Comparison of ENCODE assay signal across 19 mouse cellular contexts in the genomic region with DNA sequence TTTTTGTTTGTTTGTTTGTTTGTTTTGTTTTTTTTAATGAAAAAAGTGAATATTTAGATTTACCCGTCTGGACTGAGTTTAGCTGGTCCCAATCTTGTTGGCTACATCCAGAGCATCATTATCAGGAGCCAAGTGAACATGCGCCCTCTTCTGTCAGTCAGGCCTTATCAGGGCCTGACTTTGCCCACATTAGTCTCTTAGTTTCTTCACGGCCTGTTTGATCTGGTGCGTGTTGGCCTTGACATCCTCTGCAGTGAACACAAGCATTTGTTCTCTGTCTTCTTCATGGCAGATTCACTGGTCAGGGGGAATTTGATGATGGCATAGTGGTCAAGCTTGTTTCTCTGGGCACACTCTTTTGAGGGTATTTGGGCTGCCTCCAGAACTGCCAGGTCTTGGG. TPM values are rescaled to one million over a fixed set of nuclear protein-coding genes. Genes with fewer than 3 reads are reported as not detected.
DNase-seq lines count a peak whose midpoint lies in the region; ATAC-seq and TF ChIP-seq lines count a peak whose summit lies in the region.
"Had no signal": no experiment of that assay in that cellular context is flagged by ENCODE, and none has a peak within 500 bp of the region (broad histone marks: within the 10 kb centered on the region; RNA-seq: fewer than 3 reads in every experiment).

No protein-coding gene starts in this region.

- H3K9ac ChIP-seq in lung, postnatal 0 days (replicated peaks; ENCODE audit: low read depth), result no peak overlapping the region
- H3K9ac ChIP-seq in liver, embryonic 12.5 days, result peak overlapping the region; percentile 27; the same call in 1 of the 2 replicates
- no peak overlapping the region for H3K9ac ChIP-seq in stomach, postnatal 0 days (ENCODE audit: low read length)
- H3K9ac ChIP-seq: heart, embryonic 15.5 days; midbrain, embryonic 13.5 days had no signal

- no peaks in the 10 kb centered on the region for H3K9me3 ChIP-seq in lung, postnatal 0 days (ENCODE audit: low read length)
- no peaks in the 10 kb centered on the region for H3K9me3 ChIP-seq in liver, embryonic 12.5 days (replicated peaks)
- H3K9me3 ChIP-seq in stomach, postnatal 0 days (ENCODE audit: control insufficient read depth, low read length), result no peaks in the 10 kb centered on the region
- H3K9me3 ChIP-seq: heart, embryonic 15.5 days; midbrain, embryonic 13.5 days had no signal

- no peaks in the 10 kb centered on the region for H3K27me3 ChIP-seq in lung, postnatal 0 days (replicated peaks; ENCODE audit: insufficient read depth, low read length)
- H3K27me3 ChIP-seq in liver, embryonic 12.5 days (replicated peaks), result no peaks in the 10 kb centered on the region
- no peaks in the 10 kb centered on the region for H3K27me3 ChIP-seq in stomach, postnatal 0 days (ENCODE audit: control insufficient read depth, insufficient read depth, low read length)
- H3K27me3 ChIP-seq: heart, embryonic 15.5 days; midbrain, embryonic 13.5 days had no signal

- WGBS in lung, postnatal 0 days, result 64% methylated on average over 4 of the region's 4 CpGs
- 7% methylated on average over 4 of the region's 4 CpGs for WGBS in liver, embryonic 12.5 days (ENCODE audit: insufficient replicate concordance)
- 73% methylated on average over 4 of the region's 4 CpGs for WGBS in stomach, postnatal 0 days

- ATAC-seq in lung, postnatal 0 days, result no peak
- ATAC-seq in liver, embryonic 12.5 days, result peak; percentile 92
- no peak for ATAC-seq in stomach, postnatal 0 days (ENCODE audit: low FRiP score, low TSS enrichment)
- ATAC-seq: forebrain, embryonic 16.5 days; hindbrain, postnatal 0 days; midbrain, embryonic 13.5 days had no signal

- no peak for DNase-seq in lung, postnatal 0 days (ENCODE audit: low spot score)
- no peak for DNase-seq in lung, postnatal 4 days
- peak; percentile 40 for DNase-seq in c-Kit-negative CD71-positive TER-119-positive erythroid progenitor cells, embryonic 14.5 days (ENCODE audit: low read depth, low spot score)
- no peak for DNase-seq in stomach, postnatal 0 days (ENCODE audit: low spot score)
- DNase-seq in cerebellum, postnatal 10 days, result no peak
- DNase-seq in layer of hippocampus, postnatal 36 days, result no peak
- no peak for DNase-seq in embryo, embryonic 10.5 days (ENCODE audit: low spot score)
- DNase-seq: cerebellum, postnatal 25 days; kidney, adult 18-20 months; lung, adult 18-20 months; lung, postnatal 36 days; right cerebral cortex, postnatal 4 days; thymus, adult 18-20 months had no signal

- no peaks in the 10 kb centered on the region for H3K36me3 ChIP-seq in lung, postnatal 0 days (ENCODE audit: insufficient read depth, low read length)
- H3K36me3 ChIP-seq in liver, embryonic 12.5 days, result peaks cover 37% of the 10 kb centered on the region
- H3K36me3 ChIP-seq in stomach, postnatal 0 days (ENCODE audit: control insufficient read depth, insufficient read depth, low read length), result no peaks in the 10 kb centered on the region

- no peak for TF ChIP-seq EP300 in lung, postnatal 0 days (IDR thresholded peaks at IDR 0.05)
- no peak for TF ChIP-seq EP300 in stomach, postnatal 0 days (optimal IDR thresholded peaks at IDR 0.05)

- no peak overlapping the region for H3K4me3 ChIP-seq in lung, postnatal 0 days (ENCODE audit: low read depth, low read length)
- no peak overlapping the region for H3K4me3 ChIP-seq in liver, embryonic 12.5 days
- no peak overlapping the region for H3K4me3 ChIP-seq in stomach, postnatal 0 days (ENCODE audit: low read depth, low read length)
- H3K4me3 ChIP-seq: heart, embryonic 15.5 days; midbrain, embryonic 13.5 days; myocyte had no signal

- H3K27ac ChIP-seq in lung, postnatal 0 days (ENCODE audit: low read length), result no peak overlapping the region
- H3K27ac ChIP-seq in liver, embryonic 12.5 days, result peak overlapping the region; percentile 82
- H3K27ac ChIP-seq in stomach, postnatal 0 days (replicated peaks), result no peak overlapping the region
- H3K27ac ChIP-seq: heart, embryonic 15.5 days; hindbrain, postnatal 0 days; midbrain, embryonic 13.5 days had no signal

- H3K4me2 ChIP-seq in lung, postnatal 0 days (replicated peaks; ENCODE audit: low read depth, low read length), result no peak overlapping the region
- H3K4me2 ChIP-seq in liver, embryonic 12.5 days, result no peak overlapping the region; the same call in 1 of the 2 replicates
- H3K4me2 ChIP-seq in stomach, postnatal 0 days (replicated peaks; ENCODE audit: low read depth), result no peak overlapping the region
- H3K4me2 ChIP-seq: heart, embryonic 15.5 days; midbrain, embryonic 13.5 days had no signal

- no peaks in the 10 kb centered on the region for H3K4me1 ChIP-seq in lung, postnatal 0 days (ENCODE audit: insufficient read depth, low read depth, low read length)
- peaks cover 18% of the 10 kb centered on the region for H3K4me1 ChIP-seq in liver, embryonic 12.5 days
- H3K4me1 ChIP-seq in stomach, postnatal 0 days (replicated peaks; ENCODE audit: control insufficient read depth, insufficient read depth), result no peaks in the 10 kb centered on the region
- H3K4me1 ChIP-seq: heart, embryonic 15.5 days; midbrain, embryonic 13.5 days had no signal

- peak; percentile 11; the same call in 1 of the 2 replicates for TF ChIP-seq CTCF in lung, postnatal 0 days (IDR thresholded peaks at IDR 0.05)
- TF ChIP-seq CTCF in stomach, postnatal 0 days (IDR thresholded peaks at IDR 0.05; ENCODE audit: low read depth), result peak; percentile 12; the same call in 1 of the 2 replicates

RNA-seq across cellular contexts. Expression of gene Carnmt1, which starts 11.6 kb away (rescaled TPM):
- 21.1 and 25.1 TPM in 2 replicates for polyA plus RNA-seq in lung, postnatal 0 days (2015; fragmentation: Nextera tagmentation; extraction: Ambion mirVana)
- 45.4 and 46.8 TPM in 2 replicates for polyA plus RNA-seq in liver, embryonic 12.5 days (2016; fragmentation: Nextera tagmentation; extraction: Ambion mirVana)
- 18.4 and 18.6 TPM in 2 replicates for polyA plus RNA-seq in stomach, postnatal 0 days (2015; fragmentation: Nextera tagmentation; extraction: Ambion mirVana)
- 10 to 100 TPM; 13.8 to 14.5 TPM for total RNA-seq in layer of hippocampus, postnatal 36 days (2021)

RNA-seq across cellular contexts. Expression of gene D030056L22Rik, which starts 30.9 kb away (rescaled TPM):
- polyA plus RNA-seq in lung, postnatal 0 days (2015; fragmentation: Nextera tagmentation; extraction: Ambion mirVana), result 18.5 and 19.8 TPM in 2 replicates
- 50.8 and 53.0 TPM in 2 replicates for polyA plus RNA-seq in liver, embryonic 12.5 days (2016; fragmentation: Nextera tagmentation; extraction: Ambion mirVana)
- polyA plus RNA-seq in stomach, postnatal 0 days (2015; fragmentation: Nextera tagmentation; extraction: Ambion mirVana), result 11.4 and 12.8 TPM in 2 replicates
- 10 to 100 TPM; 23.7 to 26.1 TPM for total RNA-seq in layer of hippocampus, postnatal 36 days (2021)

RNA-seq across cellular contexts. Expression of gene Nmrk1, which starts 50.4 kb away (rescaled TPM):
- polyA plus RNA-seq in lung, postnatal 0 days (2015; fragmentation: Nextera tagmentation; extraction: Ambion mirVana), result 5.0 and 7.4 TPM in 2 replicates
- polyA plus RNA-seq in liver, embryonic 12.5 days (2016; fragmentation: Nextera tagmentation; extraction: Ambion mirVana), result 6.3 and 7.2 TPM in 2 replicates
- polyA plus RNA-seq in stomach, postnatal 0 days (2015; fragmentation: Nextera tagmentation; extraction: Ambion mirVana), result 4.9 and 6.2 TPM in 2 replicates
- 1 to 10 TPM; 9.5 to 9.6 TPM for total RNA-seq in layer of hippocampus, postnatal 36 days (2021)

RNA-seq across cellular contexts. Expression of gene Ostf1, which starts 50.5 kb away (rescaled TPM):
- polyA plus RNA-seq in lung, postnatal 0 days (2015; fragmentation: Nextera tagmentation; extraction: Ambion mirVana), result 215 and 248 TPM in 2 replicates
- 60.8 and 65.1 TPM in 2 replicates for polyA plus RNA-seq in liver, embryonic 12.5 days (2016; fragmentation: Nextera tagmentation; extraction: Ambion mirVana)
- polyA plus RNA-seq in stomach, postnatal 0 days (2015; fragmentation: Nextera tagmentation; extraction: Ambion mirVana), result 129 and 134 TPM in 2 replicates
- 10 to 100 TPM; 30.9 to 34.4 TPM for total RNA-seq in layer of hippocampus, postnatal 36 days (2021)
